Mouse (Mus musculus) urinary bladder, postnatal 14 days (tissue): ENCODE data around the gene Wsb2.
A peak's percentile ranks its signal among the peaks of the same experiment; 100 is the strongest.
"Not testable (repeated sequence)": the region's sequence is repeated elsewhere in the genome, so short reads cannot be mapped to it uniquely, and the experiment has no call there.

Source experiments
- DNase-seq: peaks from one replicate; pipeline ENCODE4 v3.0.0; 2021; ENCODE audit warnings: low spot score

Gene Wsb2

GRCm38 (mm10) chr5:117357129-117357477 lies at the start of gene Wsb2:
Gene Wsb2, plus strand, starts transcription at chr5:117357304.
- DNase-seq = peak; percentile 87

GRCm38 (mm10) chr5:117307699-117308098 lies 49.4 kb upstream of the Wsb2 start:
- peak; percentile 86 for DNase-seq

GRCm38 (mm10) chr5:117313420-117313819 lies 43.7 kb upstream of the Wsb2 start:
- peak; percentile 84 for DNase-seq

- DNase-seq = no peak
Measured at GRCm38 (mm10) chr5:117313909-117314308, 43.2 kb upstream of the Wsb2 start.

- DNase-seq = peak; percentile 58
Measured at GRCm38 (mm10) chr5:117314587-117315428, 42.3 kb upstream of the Wsb2 start.

- DNase-seq = peak; percentile 75
Measured at GRCm38 (mm10) chr5:117318741-117319629, 38.1 kb upstream of the Wsb2 start, which contains the start of gene Vsig10. Gene Vsig10, plus strand, starts transcription at chr5:117319083.

- no peak for DNase-seq
Measured at GRCm38 (mm10) chr5:117323751-117324150, 33.4 kb upstream of the Wsb2 start.

- DNase-seq = no peak
Measured at GRCm38 (mm10) chr5:117326408-117326807, 30.7 kb upstream of the Wsb2 start.

GRCm38 (mm10) chr5:117330457-117330856 lies 26.6 kb upstream of the Wsb2 start:
- peak; percentile 77 for DNase-seq

GRCm38 (mm10) chr5:117337999-117338398 lies 19.1 kb upstream of the Wsb2 start:
- DNase-seq = no peak

GRCm38 (mm10) chr5:117338503-117338902 lies 18.6 kb upstream of the Wsb2 start:
- no peak for DNase-seq

GRCm38 (mm10) chr5:117340081-117340480 lies 17.0 kb upstream of the Wsb2 start:
- no peak for DNase-seq

GRCm38 (mm10) chr5:117341896-117342295 lies 15.2 kb upstream of the Wsb2 start:
- DNase-seq = no peak

GRCm38 (mm10) chr5:117344496-117344895 lies 12.6 kb upstream of the Wsb2 start:
- DNase-seq = not testable (repeated sequence)

- no peak for DNase-seq
Measured at GRCm38 (mm10) chr5:117345432-117345976, 11.6 kb upstream of the Wsb2 start.

- DNase-seq = no peak
Measured at GRCm38 (mm10) chr5:117346281-117346680, 10.8 kb upstream of the Wsb2 start.

GRCm38 (mm10) chr5:117347011-117347410 lies 10.1 kb upstream of the Wsb2 start:
- no peak for DNase-seq

- no peak for DNase-seq
Measured at GRCm38 (mm10) chr5:117347838-117348237, 9.3 kb upstream of the Wsb2 start.

- DNase-seq = peak; percentile 79
Measured at GRCm38 (mm10) chr5:117348279-117348678, 8.8 kb upstream of the Wsb2 start.

- no peak for DNase-seq
Measured at GRCm38 (mm10) chr5:117354121-117354520, 3.0 kb upstream of the Wsb2 start.

- no peak for DNase-seq
Measured at GRCm38 (mm10) chr5:117355648-117356303, 1.3 kb upstream of the Wsb2 start.
